Comparison of ENCODE assay signal across 8 mouse cellular contexts in genomic region chr9:55283516-55283915, GRCm38 (mm10). TPM values are rescaled to one million over a fixed set of nuclear protein-coding genes. Genes with fewer than 3 reads are reported as not detected.
A peak's percentile ranks its signal among the peaks of the same experiment; 100 is the strongest.
DNase-seq lines count a peak whose midpoint lies in the region; ATAC-seq and TF ChIP-seq lines count a peak whose summit lies in the region.

No protein-coding gene starts in this region.

- peak; percentile 22 for DNase-seq in gastrocnemius, adult 2 months
- no peak for DNase-seq in gastrocnemius, postnatal 10 days
- DNase-seq in c-Kit-positive CD71-positive TER-119-positive erythroid progenitor cells, embryonic 14.5 days (ENCODE audit: low spot score): peak; percentile 6
- no peak for DNase-seq in intestine, embryonic 14.5 days (ENCODE audit: low spot score)
- peak in 2 of 3 experiments; percentile 12 to 13 for DNase-seq in liver, embryonic 14.5 days (ENCODE audit: low read depth in 3 of 3, low spot score in 3 of 3)
- peak; percentile 71 for DNase-seq in stomach, postnatal 0 days (ENCODE audit: low spot score)
- DNase-seq in frontal cortex, postnatal 10 days (ENCODE audit: low spot score in 2 of 2): no peak

- no peak for ATAC-seq in intestine, embryonic 14.5 days (replicated peaks; ENCODE audit: low FRiP score, low TSS enrichment, low read depth)
- ATAC-seq in liver, embryonic 14.5 days (ENCODE audit: insufficient read depth): no peak
- peak; percentile 66; the same call in 1 of the 2 replicates for ATAC-seq in stomach, postnatal 0 days (ENCODE audit: low FRiP score, low TSS enrichment)
- no peak for ATAC-seq in frontal cortex, adult (ENCODE audit: low TSS enrichment)

- TF ChIP-seq EP300 in liver, embryonic 14.5 days (IDR thresholded peaks at IDR 0.05; ENCODE audit: low read depth): no peak
- no peak for TF ChIP-seq EP300 in stomach, postnatal 0 days (optimal IDR thresholded peaks at IDR 0.05)

- no peak overlapping the region; the same call in 1 of the 2 replicates for H3K4me3 ChIP-seq in gastrocnemius, adult 2 months
- no peak overlapping the region for H3K4me3 ChIP-seq in intestine, embryonic 14.5 days (ENCODE audit: low read depth, low read length)
- no peak overlapping the region for H3K4me3 ChIP-seq in liver, embryonic 14.5 days (ENCODE audit: insufficient read depth in 1 of 2, low read depth in 2 of 2, low read length in 2 of 2)
- H3K4me3 ChIP-seq in stomach, postnatal 0 days (ENCODE audit: low read depth, low read length): no peak overlapping the region

- intact Hi-C loops in gastrocnemius, adult 2 months (cut with DNase I): no loop called here

- WGBS in intestine, embryonic 14.5 days: 3% methylated on average over 14 of the region's 14 CpGs
- 2% methylated on average over 14 of the region's 14 CpGs for whole genome bisulfite sequencing in liver, embryonic 14.5 days (ENCODE audit: insufficient replicate concordance)
- 3% methylated on average over 14 of the region's 14 CpGs for WGBS in stomach, postnatal 0 days

- H3K27ac ChIP-seq in gastrocnemius, adult 2 months: no peak overlapping the region
- H3K27ac ChIP-seq in intestine, embryonic 14.5 days (ENCODE audit: low read depth): no peak overlapping the region
- no peak overlapping the region for H3K27ac ChIP-seq in liver, embryonic 14.5 days
- no peak overlapping the region for H3K27ac ChIP-seq in stomach, postnatal 0 days (replicated peaks)

- TF ChIP-seq CTCF in gastrocnemius, adult 2 months (IDR thresholded peaks at IDR 0.05): no peak
- no peak for TF ChIP-seq CTCF in liver, embryonic 14.5 days (IDR thresholded peaks at IDR 0.05; ENCODE audit: low read depth)
- TF ChIP-seq CTCF in stomach, postnatal 0 days (IDR thresholded peaks at IDR 0.05; ENCODE audit: low read depth): no peak

- peak overlapping the region; percentile 16; the same call in 1 of the 2 replicates for H3K4me2 ChIP-seq in intestine, embryonic 14.5 days (ENCODE audit: low read length)
- H3K4me2 ChIP-seq in liver, embryonic 14.5 days (ENCODE audit: low read depth): no peak overlapping the region; the same call in 1 of the 2 replicates
- H3K4me2 ChIP-seq in stomach, postnatal 0 days (replicated peaks; ENCODE audit: low read depth): peak overlapping the region; percentile 12; the same call in 1 of the 2 replicates

- no peaks in the 10 kb centered on the region for H3K9me3 ChIP-seq in intestine, embryonic 14.5 days (ENCODE audit: control insufficient read depth, low read length)
- H3K9me3 ChIP-seq in liver, embryonic 14.5 days (ENCODE audit: control insufficient read depth, low read length): no peaks in the 10 kb centered on the region
- no peaks in the 10 kb centered on the region for H3K9me3 ChIP-seq in stomach, postnatal 0 days (ENCODE audit: control insufficient read depth, low read length)

- no peaks in the 10 kb centered on the region for H3K36me3 ChIP-seq in intestine, embryonic 14.5 days (ENCODE audit: control insufficient read depth, insufficient read depth, low read length)
- no peaks in the 10 kb centered on the region for H3K36me3 ChIP-seq in liver, embryonic 14.5 days (replicated peaks; ENCODE audit: control insufficient read depth, insufficient read depth, low read depth)
- no peaks in the 10 kb centered on the region for H3K36me3 ChIP-seq in stomach, postnatal 0 days (ENCODE audit: control insufficient read depth, insufficient read depth, low read length)

- no peaks in the 10 kb centered on the region for H3K27me3 ChIP-seq in intestine, embryonic 14.5 days (replicated peaks; ENCODE audit: control insufficient read depth, insufficient read depth, low read length)
- no peaks in the 10 kb centered on the region for H3K27me3 ChIP-seq in liver, embryonic 14.5 days (ENCODE audit: control insufficient read depth, insufficient read depth, low read length)
- no peaks in the 10 kb centered on the region for H3K27me3 ChIP-seq in stomach, postnatal 0 days (ENCODE audit: control insufficient read depth, insufficient read depth, low read length)

- H3K9ac ChIP-seq in intestine, embryonic 14.5 days (ENCODE audit: low read length): no peak overlapping the region
- H3K9ac ChIP-seq in liver, embryonic 14.5 days (replicated peaks): no peak overlapping the region
- H3K9ac ChIP-seq in stomach, postnatal 0 days (ENCODE audit: low read length): no peak overlapping the region

- no peaks in the 10 kb centered on the region; the same call in 1 of the 2 replicates for H3K4me1 ChIP-seq in intestine, embryonic 14.5 days (replicated peaks; ENCODE audit: control insufficient read depth, insufficient read depth, low read length)
- no peaks in the 10 kb centered on the region for H3K4me1 ChIP-seq in liver, embryonic 14.5 days (replicated peaks; ENCODE audit: control insufficient read depth in 2 of 2, insufficient read depth in 2 of 2, low read length in 1 of 2)
- no peaks in the 10 kb centered on the region for H3K4me1 ChIP-seq in stomach, postnatal 0 days (replicated peaks; ENCODE audit: control insufficient read depth, insufficient read depth)

RNA-seq across cellular contexts. Expression of gene Nrg4, which starts 43.1 kb away (rescaled TPM):
- 1 to 10 TPM in 1 of 2 experiments, under 1 TPM in 1; 0.59 to 1.0 TPM for total RNA-seq in gastrocnemius, adult 2 months (2021)
- under 1 TPM; 0.31 to 0.52 TPM for total RNA-seq in gastrocnemius, postnatal 10 days (2021)
- polyA plus RNA-seq in intestine, embryonic 14.5 days (2014; fragmentation: Nextera tagmentation; extraction: Ambion mirVana): 1.3 and 1.5 TPM in 2 replicates
- 0.34 and 0.39 TPM in 2 replicates for polyA plus RNA-seq in liver, embryonic 14.5 days (2012; rRNA removed)
- polyA plus RNA-seq in liver, embryonic 14.5 days (2014; fragmentation: Nextera tagmentation; extraction: Ambion mirVana): 0.52 and 1.1 TPM in 2 replicates
- polyA plus RNA-seq in stomach, postnatal 0 days (2015; fragmentation: Nextera tagmentation; extraction: Ambion mirVana): 1.1 and 1.6 TPM in 2 replicates

RNA-seq across cellular contexts. Expression of gene Tmem266, which starts 43.2 kb away (rescaled TPM):
- total RNA-seq in gastrocnemius, adult 2 months (2021): 1 to 10 TPM in 1 of 2 experiments, under 1 TPM in 1; 0.84 to 3.6 TPM
- total RNA-seq in gastrocnemius, postnatal 10 days (2021): under 1 TPM; 0.35 to 0.36 TPM
- polyA plus RNA-seq in intestine, embryonic 14.5 days (2014; fragmentation: Nextera tagmentation; extraction: Ambion mirVana): 0.54 and 0.77 TPM in 2 replicates
- not detected in 2 replicates for polyA plus RNA-seq in liver, embryonic 14.5 days (2012; rRNA removed)
- not detected in 2 replicates for polyA plus RNA-seq in liver, embryonic 14.5 days (2014; fragmentation: Nextera tagmentation; extraction: Ambion mirVana)
- 0.51 and 0.62 TPM in 2 replicates for polyA plus RNA-seq in stomach, postnatal 0 days (2015; fragmentation: Nextera tagmentation; extraction: Ambion mirVana)

Comparison
In these comparisons a context has a peak if more than half of its experiments do, and no peak if none do; other contexts are left out.
1. DNase-seq: peak in gastrocnemius, adult 2 months (single experiment), c-Kit-positive CD71-positive TER-119-positive erythroid progenitor cells, embryonic 14.5 days (single experiment), liver, embryonic 14.5 days (2 of 3) and stomach, postnatal 0 days (single experiment); none in gastrocnemius, postnatal 10 days (single experiment), intestine, embryonic 14.5 days (single experiment) and frontal cortex, postnatal 10 days (0 of 2).